Mouse (Mus musculus) liver, embryonic 14.5 days (tissue): ENCODE results near the gene Dhps.

Experiments
- CTCF ChIP-seq: IDR thresholded peaks from 2 replicates; pipeline ENCODE4 v1.5.1; 2016; ENCODE audit warnings: antibody characterized with exemption, low read depth, control low read depth
- EP300 ChIP-seq: IDR thresholded peaks from 2 replicates; pipeline ENCODE4 v1.6.1; 2016; ENCODE audit warnings: antibody characterized with exemption, low read depth

GRCm38 (mm10) chr8:85081216-85081555 lies 9.6 kb downstream of the Dhps start, which contains the start of gene Wdr83:
- no peak for TF ChIP-seq CTCF
- TF ChIP-seq EP300 = no peak
